9 mouse cellular contexts compared by ENCODE assay signal in the genomic region with DNA sequence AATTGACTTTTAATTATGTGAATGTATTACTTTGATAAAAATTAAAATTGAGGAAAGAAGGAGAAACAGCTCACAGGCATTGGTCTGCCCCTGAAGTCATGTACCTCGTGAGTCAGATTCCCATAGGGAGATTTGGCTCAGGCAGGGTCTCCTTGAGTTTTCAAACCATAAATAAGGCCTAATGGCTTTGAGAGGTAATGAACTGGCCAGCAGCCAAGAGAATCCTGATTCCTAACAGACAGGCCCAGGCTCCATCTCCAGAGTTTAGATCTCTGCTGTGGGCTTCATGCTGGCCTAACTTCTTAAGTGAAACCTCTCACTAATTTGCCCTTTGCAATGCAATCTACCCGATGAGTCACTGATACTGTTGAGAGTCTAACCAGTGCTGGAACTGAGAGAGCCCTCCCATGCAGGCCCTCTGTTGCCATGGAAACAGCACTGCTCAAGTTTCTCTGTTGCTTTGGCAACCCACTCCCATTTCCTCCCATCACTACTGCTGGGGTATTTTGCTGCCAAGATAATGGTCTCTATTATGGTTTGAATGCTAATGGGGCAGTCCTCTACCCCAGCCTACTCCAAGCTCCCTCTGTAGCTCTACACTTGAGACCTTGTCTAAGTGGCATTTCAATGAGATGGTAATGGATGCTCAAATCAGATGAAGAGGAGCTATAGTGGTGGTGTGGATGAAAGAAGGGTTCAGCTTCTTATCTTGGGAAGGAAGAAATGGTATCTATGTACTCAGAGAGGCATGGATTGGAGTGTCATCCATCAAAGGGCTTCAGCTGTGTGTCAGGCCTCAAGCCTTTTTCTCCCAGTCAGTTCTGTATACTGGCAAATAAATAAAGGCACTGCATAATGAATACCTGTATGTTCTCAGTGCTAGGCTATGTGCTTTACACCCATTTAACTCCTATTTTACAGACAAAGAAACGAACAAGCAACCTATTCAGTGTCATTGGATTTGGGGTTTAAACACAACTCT.
DNase-seq lines count a peak whose midpoint lies in the region; ATAC-seq lines count a peak whose summit lies in the region.
"Had no signal": no experiment of that assay in that cellular context is flagged by ENCODE, and none has a peak within 500 bp of the region (broad histone marks: within the 10 kb centered on the region; RNA-seq: fewer than 3 reads in every experiment).

No protein-coding gene starts in this region.

- 0 out of 2 replicates have a peak overlapping the region, but pooled peaks have one; percentile 0 for H3K4me3 ChIP-seq in forebrain, embryonic 10.5 days
- H3K4me3 ChIP-seq in midbrain, embryonic 15.5 days: no peak overlapping the region
- H3K4me3 ChIP-seq: megakaryocyte, embryonic 14.5 days had no signal

- peaks cover 32% of the 10 kb centered on the region for H3K4me1 ChIP-seq in forebrain, embryonic 10.5 days
- peaks cover 45% of the 10 kb centered on the region for H3K4me1 ChIP-seq in midbrain, embryonic 15.5 days
- H3K4me1 ChIP-seq: megakaryocyte, embryonic 14.5 days had no signal

- DNase-seq in 3134 (ENCODE audit: extremely low read depth, insufficient read length, low spot score) (peak; percentile 21), NIH3T3 (ENCODE audit: low read depth) (peak; percentile 90)
- peak; percentile 70 for DNase-seq in forebrain, embryonic 10.5 days (ENCODE audit: extremely low spot score, low spot score)
- peak; percentile 83 to 88 for DNase-seq in layer of hippocampus, adult 8-10 months (ENCODE audit: low spot score in 2 of 2)
- DNase-seq in urinary bladder, postnatal 10 days (ENCODE audit: low spot score): no peak
- DNase-seq in heart, adult 8-10 months (ENCODE audit: low spot score): no peak
- no peak for DNase-seq in ovary, postnatal 36 days (ENCODE audit: low spot score)

- H3K27ac ChIP-seq in forebrain, embryonic 10.5 days: peak overlapping the region; percentile 62; the same call in 1 of the 2 replicates
- peak overlapping the region; percentile 87 for H3K27ac ChIP-seq in midbrain, embryonic 15.5 days

- H3K9me3 ChIP-seq in forebrain, embryonic 10.5 days: no peaks in the 10 kb centered on the region
- no peaks in the 10 kb centered on the region for H3K9me3 ChIP-seq in midbrain, embryonic 15.5 days
- H3K9me3 ChIP-seq: megakaryocyte, embryonic 14.5 days had no signal

- H3K36me3 ChIP-seq in forebrain, embryonic 10.5 days (replicated peaks): no peaks in the 10 kb centered on the region
- H3K36me3 ChIP-seq in midbrain, embryonic 15.5 days (replicated peaks): no peaks in the 10 kb centered on the region

- H3K9ac ChIP-seq in midbrain, embryonic 15.5 days: no peak overlapping the region

- peak overlapping the region; percentile 17; the same call in 1 of the 2 replicates for H3K4me2 ChIP-seq in midbrain, embryonic 15.5 days

- ATAC-seq in midbrain, embryonic 15.5 days (replicated peaks): peak; percentile 94

- H3K27me3 ChIP-seq in forebrain, embryonic 10.5 days (ENCODE audit: poor library complexity, severe bottlenecking): peaks cover 4% of the 10 kb centered on the region; the same call in 1 of the 2 replicates
- no peaks in the 10 kb centered on the region for H3K27me3 ChIP-seq in midbrain, embryonic 15.5 days (replicated peaks)
- H3K27me3 ChIP-seq: megakaryocyte, embryonic 14.5 days had no signal

- 44% methylated on average over 3 of the region's 3 CpGs for WGBS in forebrain, embryonic 10.5 days
- 22% methylated on average over 3 of the region's 3 CpGs for WGBS in midbrain, embryonic 15.5 days

Comparison
In these comparisons a context has a peak if more than half of its experiments do, and no peak if none do; other contexts are left out.
1. DNase-seq: peak in 3134 (single experiment), NIH3T3 (single experiment), forebrain, embryonic 10.5 days (single experiment) and layer of hippocampus, adult 8-10 months (2 of 2); none in urinary bladder, postnatal 10 days (single experiment), heart, adult 8-10 months (single experiment) and ovary, postnatal 36 days (single experiment).